Mouse (Mus musculus) liver, postnatal 0 days (tissue): ENCODE data around the gene Anapc5. TPM values are rescaled to one million over a fixed set of nuclear protein-coding genes. Genes with fewer than 3 reads are reported as not detected.

Source experiments
- ATAC-seq: fragments of 200-750 bp; cut with Nextera tagmentation; 2 replicates; pipeline ENCODE4 v1.8.0; 2017; ENCODE audit warnings: mild to moderate bottlenecking, moderate library complexity
- DNase-seq: peaks from one replicate; pipeline ENCODE4 v3.0.0-alpha.2; 2016
- H3K27ac ChIP-seq: fragments of 300-500 bp; sonication (generic); 2 replicates; pipeline ENCODE4 v1.5.1; 2014; ENCODE audit warnings: antibody characterized with exemption, moderate library complexity, mild to moderate bottlenecking, low read depth
- H3K27me3 ChIP-seq: fragments of 300-500 bp; sonication (generic); 2 replicates; pipeline ENCODE4 v1.6.1; 2014; ENCODE audit warnings: low read length, control low read depth, mixed read lengths; ENCODE audit not compliant: insufficient read depth
- H3K36me3 ChIP-seq: fragments of 300-500 bp; sonication (generic); replicated peaks from 2 replicates; pipeline ENCODE4 v1.6.1; 2014; ENCODE audit warnings: mild to moderate bottlenecking, control low read depth, low read length, moderate library complexity, mixed read lengths; ENCODE audit not compliant: insufficient read depth
- H3K4me1 ChIP-seq: fragments of 300-500 bp; sonication (generic); 2 replicates; pipeline ENCODE4 v1.6.1; 2014; ENCODE audit warnings: antibody characterized with exemption, mild to moderate bottlenecking, control low read depth; ENCODE audit not compliant: insufficient read depth
- H3K4me2 ChIP-seq: fragments of 300-500 bp; sonication (generic); 2 replicates; pipeline ENCODE4 v1.6.1; 2014; ENCODE audit warnings: low read depth, mild to moderate bottlenecking, low read length, moderate library complexity, mixed read lengths
- H3K4me3 ChIP-seq: fragments of 300-500 bp; sonication (generic); 2 replicates; pipeline ENCODE4 v1.5.1; 2014; ENCODE audit warnings: low read depth, low read length
- H3K9ac ChIP-seq: fragments of 300-500 bp; sonication (generic); replicated peaks from 2 replicates; pipeline ENCODE4 v1.6.1; 2014; ENCODE audit warnings: mild to moderate bottlenecking, moderate library complexity
- H3K9me3 ChIP-seq: fragments of 300-500 bp; sonication (generic); 2 replicates; pipeline ENCODE4 v1.6.1; 2016; ENCODE audit warnings: mild to moderate bottlenecking, control low read depth, low read length, mixed read lengths
- CTCF ChIP-seq: sonication (generic); IDR thresholded peaks from 2 replicates; pipeline ENCODE4 v1.5.1; 2016; ENCODE audit warnings: antibody characterized with exemption, low read depth
- EP300 ChIP-seq: IDR thresholded peaks from 2 replicates; pipeline ENCODE4 v1.6.1; 2016; ENCODE audit warnings: antibody characterized with exemption, low read depth, mild to moderate bottlenecking
- WGBS: fragments of 180-500 bp; shearing (Covaris S2); extraction: QIAGEN DNeasy Blood & Tissue Kit; methylation state at CpG from one replicate; pipeline ENCODE4 v1.1.7; 2014; ENCODE audit not compliant: insufficient replicate concordance; 5-methylcytosine and 5-hydroxymethylcytosine counted together
- polyA plus RNA-seq: library from polyadenylated mRNA; unstranded; fragments of >200 nt; fragmentation: Nextera tagmentation; extraction: Ambion mirVana; gene quantifications from 2 replicates; pipeline ENCODE4 v1.2.1, GENCODE M21; 2015

Anapc5 gene
- polyA plus RNA-seq, 1 experiment from 2014 or later = 117 TPM

DNA sequence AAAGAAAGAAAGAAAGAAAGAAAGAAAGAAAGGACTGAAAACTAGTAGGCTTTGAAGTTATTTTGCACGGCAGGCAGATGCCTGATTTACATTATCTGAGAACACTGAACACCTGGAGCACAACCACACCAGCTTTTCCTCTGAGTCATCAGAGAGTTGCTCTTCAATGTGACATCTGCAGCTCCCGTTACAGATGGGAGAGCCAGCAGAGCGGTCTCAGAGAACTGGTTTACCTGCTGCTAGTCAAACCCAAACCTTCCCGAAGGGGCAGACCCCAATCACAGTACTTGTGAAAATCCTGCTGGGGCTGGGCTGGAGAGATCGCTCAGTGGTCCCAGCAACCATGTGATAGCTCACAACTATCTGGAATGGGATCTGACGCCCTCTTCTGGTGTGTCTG, 3.3 kb upstream of the Anapc5 start:
- TF ChIP-seq CTCF (no peak), EP300 (no peak)
- Histone ChIP-seq H3K27ac (no peak overlapping the region), H3K27me3 (no peaks in the 10 kb centered on the region), H3K36me3 (peaks cover under 1% of the 10 kb centered on the region), H3K9me3 (no peaks in the 10 kb centered on the region), H3K4me1 (peaks cover 6% of the 10 kb centered on the region; the same call in 1 of the 2 replicates), H3K9ac (no peak overlapping the region), H3K4me3 (no peak overlapping the region), H3K4me2 (no peak overlapping the region)
- ATAC-seq (no peak), DNase-seq (no peak)
- 72% methylated on average over 6 of the region's 6 CpGs for WGBS

DNA sequence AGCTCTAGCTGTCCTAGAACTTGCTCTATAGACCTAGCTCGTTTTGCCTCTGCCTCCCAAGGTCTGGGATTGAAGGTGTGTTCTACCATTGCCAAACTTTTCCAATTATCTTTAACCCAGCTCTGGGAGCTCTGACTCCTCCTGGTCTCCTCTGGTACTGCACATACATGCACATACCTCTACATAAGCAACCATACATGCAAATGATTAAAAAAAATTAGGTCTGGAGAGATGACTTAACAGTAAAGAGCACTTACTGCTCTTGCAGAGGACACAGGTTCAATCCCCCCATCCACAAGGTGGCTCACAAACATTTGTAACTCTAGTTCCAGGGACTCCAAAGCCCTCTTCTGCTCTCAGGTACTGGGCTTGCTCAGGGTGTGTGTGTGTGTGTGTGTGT, 2.8 kb upstream of the Anapc5 start:
- Histone ChIP-seq H3K9ac (no peak overlapping the region), H3K4me3 (no peak overlapping the region), H3K9me3 (no peaks in the 10 kb centered on the region), H3K27me3 (no peaks in the 10 kb centered on the region), H3K4me1 (peaks cover 6% of the 10 kb centered on the region; the same call in 1 of the 2 replicates), H3K36me3 (peaks cover 4% of the 10 kb centered on the region), H3K4me2 (no peak overlapping the region), H3K27ac (no peak overlapping the region)
- TF ChIP-seq CTCF (peak; percentile 41), EP300 (no peak)
- DNase-seq (no peak), ATAC-seq (no peak)
- 59% methylated on average over 1 of the region's 1 CpGs for WGBS

DNA sequence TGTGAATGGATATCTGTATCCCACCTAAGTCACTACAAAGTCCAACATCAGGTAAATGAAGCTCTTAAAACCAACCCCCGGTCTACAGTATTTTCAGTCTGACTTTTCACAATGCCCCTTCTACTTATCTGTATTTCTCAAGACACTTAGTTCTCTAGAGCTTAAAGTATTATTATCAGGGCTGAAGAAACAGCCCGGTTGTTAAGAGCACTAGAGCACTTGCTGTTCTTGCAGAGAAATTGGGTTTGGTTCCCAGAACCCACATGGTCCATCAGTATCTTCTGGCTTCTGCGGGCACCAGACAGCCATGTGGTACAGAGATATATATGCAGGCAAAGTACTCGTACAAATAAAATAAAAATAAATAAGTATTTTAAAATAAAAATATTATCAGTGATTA, 1.3 kb upstream of the Anapc5 start:
- ATAC-seq (no peak), DNase-seq (no peak)
- Histone ChIP-seq H3K4me1 (peaks cover 6% of the 10 kb centered on the region; the same call in 1 of the 2 replicates), H3K9ac (no peak overlapping the region), H3K27ac (no peak overlapping the region), H3K36me3 (peaks cover 19% of the 10 kb centered on the region), H3K4me3 (no peak overlapping the region), H3K9me3 (no peaks in the 10 kb centered on the region), H3K27me3 (no peaks in the 10 kb centered on the region), H3K4me2 (no peak overlapping the region)
- TF ChIP-seq EP300 = no peak
- no peak for TF ChIP-seq CTCF
- WGBS = 74% methylated on average over 4 of the region's 4 CpGs

DNA sequence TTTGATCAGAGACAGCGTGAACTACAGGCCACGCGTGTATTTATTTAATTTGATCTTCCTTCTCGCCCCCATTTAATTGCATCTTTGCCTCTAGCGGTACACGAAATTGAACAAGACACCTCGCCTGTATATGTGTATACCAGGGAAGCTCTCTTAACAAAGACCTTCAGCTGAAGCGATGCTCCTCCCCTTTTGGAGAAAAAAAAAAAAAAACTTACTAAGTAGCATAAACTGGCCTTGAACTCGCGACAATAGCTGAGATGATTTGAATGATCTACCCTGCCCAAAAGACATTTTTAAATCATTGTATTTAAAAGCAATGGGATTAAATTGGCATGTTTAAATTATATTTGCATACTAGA, 366 bp upstream of the Anapc5 start:
- peaks cover 6% of the 10 kb centered on the region; the same call in 1 of the 2 replicates for H3K4me1 ChIP-seq
- H3K27me3 ChIP-seq = no peaks in the 10 kb centered on the region
- under 1% methylated on average over 10 of the region's 10 CpGs for WGBS
- peak overlapping the region; percentile 67 for H3K4me2 ChIP-seq
- H3K9ac ChIP-seq = peak overlapping the region; percentile 39; the same call in 1 of the 2 replicates
- peaks cover 28% of the 10 kb centered on the region for H3K36me3 ChIP-seq
- TF ChIP-seq CTCF (no peak), EP300 (0 out of 2 replicates have a peak, but pooled peaks have one; percentile 7)
- DNase-seq (no peak), ATAC-seq (peak; percentile 25)
- peak overlapping the region; percentile 91; the same call in 1 of the 2 replicates for H3K27ac ChIP-seq
- peak overlapping the region; percentile 72 for H3K4me3 ChIP-seq
- no peaks in the 10 kb centered on the region for H3K9me3 ChIP-seq

DNA sequence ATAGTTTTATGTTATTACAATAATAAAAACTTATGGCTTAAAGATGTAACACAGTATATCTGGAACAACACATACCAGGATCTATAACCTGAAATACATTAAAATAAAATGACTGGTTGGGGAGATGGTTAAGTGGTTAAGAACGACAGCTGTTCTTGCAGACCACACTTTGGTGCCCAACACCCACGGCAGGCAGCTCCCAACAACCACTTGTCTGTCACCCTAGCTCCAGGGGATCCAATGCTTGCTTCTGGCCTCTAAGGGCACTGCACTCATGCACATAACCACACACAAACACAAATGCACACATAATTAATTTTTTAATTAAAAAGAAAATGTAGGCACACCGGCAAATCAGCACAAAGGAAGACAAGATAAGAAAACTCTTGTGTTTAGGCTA, 8.4 kb downstream of the Anapc5 start:
- Histone ChIP-seq H3K9me3 (no peaks in the 10 kb centered on the region), H3K36me3 (peaks cover 69% of the 10 kb centered on the region), H3K9ac (no peak overlapping the region), H3K4me1 (no peaks in the 10 kb centered on the region), H3K4me2 (no peak overlapping the region), H3K27ac (no peak overlapping the region), H3K27me3 (no peaks in the 10 kb centered on the region), H3K4me3 (no peak overlapping the region)
- DNase-seq (no peak), ATAC-seq (no peak)
- no peak for TF ChIP-seq CTCF
- no peak for TF ChIP-seq EP300
- 67% methylated on average over 3 of the region's 3 CpGs for WGBS

DNA sequence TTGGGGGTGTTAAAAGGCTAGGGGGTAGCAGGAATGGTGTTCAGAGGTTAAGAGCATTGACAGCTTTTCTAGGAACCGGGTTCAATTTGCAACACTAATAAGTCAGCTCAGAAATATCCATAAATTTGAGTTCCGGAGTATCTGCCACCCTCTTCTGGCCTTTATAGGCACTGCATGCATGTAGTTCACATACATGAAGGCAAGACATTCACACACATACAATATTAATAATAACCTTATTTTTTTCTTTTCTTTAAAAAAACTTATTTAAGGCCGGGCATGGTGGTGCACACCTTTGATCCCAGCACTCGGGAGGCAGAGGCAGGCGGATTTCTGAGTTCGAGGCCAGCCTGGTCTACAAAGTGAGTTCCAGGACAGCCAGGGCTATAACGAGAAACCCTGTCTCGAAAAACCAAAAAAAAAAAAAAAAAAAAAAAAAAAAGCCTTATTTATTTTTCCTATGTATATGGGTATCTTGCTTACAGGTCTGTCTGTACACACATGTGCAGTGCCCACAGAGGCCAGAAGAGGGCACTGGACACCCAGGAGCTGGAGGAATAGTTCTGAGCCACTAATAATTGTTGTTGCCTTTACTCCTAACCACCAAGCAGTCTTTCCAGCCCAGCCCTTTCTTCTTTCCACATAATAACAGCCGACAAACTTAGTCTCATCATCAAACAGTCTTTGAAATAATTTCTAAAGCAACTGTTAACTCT, 9.6 kb downstream of the Anapc5 start:
- peak; percentile 73; the same call in 1 of the 2 replicates for ATAC-seq
- no peak overlapping the region for H3K27ac ChIP-seq
- peaks cover 68% of the 10 kb centered on the region for H3K36me3 ChIP-seq

More for the DNA sequence above, 9.6 kb downstream of the Anapc5 start:
- H3K27me3 ChIP-seq = no peaks in the 10 kb centered on the region
- no peak overlapping the region for H3K4me3 ChIP-seq
- 86% methylated on average over 9 of the region's 9 CpGs for WGBS
- H3K9me3 ChIP-seq = no peaks in the 10 kb centered on the region
- no peak overlapping the region for H3K9ac ChIP-seq
- TF ChIP-seq EP300 (no peak), CTCF (peak; percentile 84)
- peak; percentile 87 for DNase-seq
- no peak overlapping the region for H3K4me2 ChIP-seq
- no peaks in the 10 kb centered on the region for H3K4me1 ChIP-seq
